In the genomic region with DNA sequence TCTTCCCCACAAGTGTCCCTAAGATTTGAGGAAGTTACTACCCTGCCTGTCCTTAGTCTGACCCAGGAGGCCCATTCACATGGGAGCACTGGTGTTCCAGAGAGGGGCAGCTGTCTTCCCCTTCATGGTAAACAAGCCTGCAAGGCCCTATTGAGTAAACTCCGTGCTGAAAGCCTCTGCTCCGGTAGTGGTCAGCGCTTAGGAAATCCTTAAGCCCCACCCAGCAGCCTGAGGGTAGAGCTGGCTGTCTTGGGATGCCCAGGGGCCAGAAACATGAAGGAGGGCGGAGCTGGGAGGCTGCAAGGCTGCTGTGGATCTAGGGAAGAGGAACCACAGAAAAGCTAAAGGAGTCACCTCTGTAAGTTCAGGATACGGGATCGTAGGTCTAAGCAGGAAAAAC, we compare ENCODE assay signal across 9 mouse cellular contexts. TPM values are rescaled to one million over a fixed set of nuclear protein-coding genes. Genes with fewer than 3 reads are reported as not detected.
A peak's percentile ranks its signal among the peaks of the same experiment; 100 is the strongest.
DNase-seq lines count a peak whose midpoint lies in the region; ATAC-seq lines count a peak whose summit lies in the region.
"Had no signal": no experiment of that assay in that cellular context is flagged by ENCODE, and none has a peak within 500 bp of the region (broad histone marks: within the 10 kb centered on the region; RNA-seq: fewer than 3 reads in every experiment).

No protein-coding gene starts in this region.

- peak overlapping the region; percentile 53 for H3K4me2 ChIP-seq in heart, embryonic 14.5 days (ENCODE audit: low read length)
- peak overlapping the region; percentile 90 for H3K4me2 ChIP-seq in liver, embryonic 13.5 days
- H3K4me2 ChIP-seq in midbrain, embryonic 15.5 days, result no peak overlapping the region
- H3K4me2 ChIP-seq: embryonic facial prominence, embryonic 15.5 days had no signal

- H3K9me3 ChIP-seq in heart, embryonic 14.5 days (ENCODE audit: control insufficient read depth, low read length), result no peaks in the 10 kb centered on the region
- H3K9me3 ChIP-seq in liver, embryonic 13.5 days (replicated peaks), result no peaks in the 10 kb centered on the region
- H3K9me3 ChIP-seq in midbrain, embryonic 15.5 days, result no peaks in the 10 kb centered on the region
- H3K9me3 ChIP-seq: embryonic facial prominence, embryonic 15.5 days had no signal

- peaks cover 7% of the 10 kb centered on the region; the same call in 1 of the 2 replicates for H3K27me3 ChIP-seq in heart, embryonic 14.5 days (ENCODE audit: control insufficient read depth, insufficient read depth, low read length)
- no peaks in the 10 kb centered on the region for H3K27me3 ChIP-seq in liver, embryonic 13.5 days
- peaks cover 15% of the 10 kb centered on the region for H3K27me3 ChIP-seq in midbrain, embryonic 15.5 days (replicated peaks)

- DNase-seq in adrenal gland, adult (ENCODE audit: inconsistent age in 2 of 2, low spot score in 1 of 2), result peak; percentile 46 to 75
- DNase-seq in adrenal gland, postnatal 4 days (ENCODE audit: low spot score in 2 of 2), result no peak
- DNase-seq in adrenal gland, adult 8-10 months, result peak; percentile 51
- no peak for DNase-seq in liver, embryonic 13.5 days
- DNase-seq in spleen, postnatal 36 days (ENCODE audit: low spot score in 2 of 2), result peak; percentile 38 to 64
- DNase-seq in cerebellum, adult 18-20 months, result no peak

- no peak for ATAC-seq in heart, embryonic 14.5 days (ENCODE audit: insufficient number of reproducible peaks, insufficient read depth, low FRiP score, low read depth)
- ATAC-seq in liver, embryonic 13.5 days (ENCODE audit: low read depth), result no peak
- ATAC-seq in midbrain, embryonic 15.5 days (replicated peaks), result no peak

- no peak overlapping the region for H3K9ac ChIP-seq in heart, embryonic 14.5 days (ENCODE audit: low read length)
- peak overlapping the region; percentile 87 for H3K9ac ChIP-seq in liver, embryonic 13.5 days
- no peak overlapping the region for H3K9ac ChIP-seq in midbrain, embryonic 15.5 days
- H3K9ac ChIP-seq: embryonic facial prominence, embryonic 15.5 days had no signal

- no peak overlapping the region for H3K4me3 ChIP-seq in heart, embryonic 14.5 days (ENCODE audit: control insufficient read depth in 1 of 2, insufficient read depth in 1 of 2, low read depth in 1 of 2, low read length in 2 of 2)
- H3K4me3 ChIP-seq in liver, embryonic 13.5 days (replicated peaks), result peak overlapping the region; percentile 75
- H3K4me3 ChIP-seq in midbrain, embryonic 15.5 days, result no peak overlapping the region
- H3K4me3 ChIP-seq: embryonic facial prominence, embryonic 15.5 days had no signal

- no peak overlapping the region for H3K27ac ChIP-seq in heart, embryonic 14.5 days (replicated peaks in 1 of 2; ENCODE audit: control insufficient read depth in 1 of 2, insufficient read depth in 1 of 2, low read depth in 2 of 2, low read length in 2 of 2)
- H3K27ac ChIP-seq in liver, embryonic 13.5 days, result peak overlapping the region; percentile 94
- H3K27ac ChIP-seq in midbrain, embryonic 15.5 days, result no peak overlapping the region

- peaks cover 20 to 24% of the 10 kb centered on the region in 2 experiments for H3K4me1 ChIP-seq in heart, embryonic 14.5 days (ENCODE audit: control insufficient read depth in 2 of 2, insufficient read depth in 2 of 2, low read length in 2 of 2)
- peaks cover 76% of the 10 kb centered on the region for H3K4me1 ChIP-seq in liver, embryonic 13.5 days (replicated peaks)
- peaks cover 21% of the 10 kb centered on the region for H3K4me1 ChIP-seq in midbrain, embryonic 15.5 days

- 50% methylated on average over 6 of the region's 6 CpGs for WGBS in heart, embryonic 14.5 days
- 27% methylated on average over 6 of the region's 6 CpGs for WGBS in liver, embryonic 13.5 days (ENCODE audit: insufficient replicate concordance)
- 40% methylated on average over 6 of the region's 6 CpGs for WGBS in midbrain, embryonic 15.5 days

- H3K36me3 ChIP-seq in heart, embryonic 14.5 days (ENCODE audit: control insufficient read depth, insufficient read depth, low read length), result no peaks in the 10 kb centered on the region
- H3K36me3 ChIP-seq in liver, embryonic 13.5 days, result no peaks in the 10 kb centered on the region
- H3K36me3 ChIP-seq in midbrain, embryonic 15.5 days (replicated peaks), result no peaks in the 10 kb centered on the region
- H3K36me3 ChIP-seq: embryonic facial prominence, embryonic 15.5 days had no signal

RNA-seq across cellular contexts. Expression of a gene that starts 2.4 kb away (rescaled TPM):
- 10 to 100 TPM; 15.7 to 16.5 TPM for total RNA-seq in adrenal gland, postnatal 4 days (2021)
- 10 to 100 TPM; 14.4 to 33.1 (median 23.2) TPM for total RNA-seq in adrenal gland, adult 8-10 months (2022)
- polyA plus RNA-seq in heart, embryonic 14.5 days (2014; fragmentation: Nextera tagmentation; extraction: Ambion mirVana), result 2.3 and 2.7 TPM in 2 replicates
- 3.7 and 4.9 TPM in 2 replicates for polyA plus RNA-seq in liver, embryonic 13.5 days (2015; fragmentation: Nextera tagmentation; extraction: Ambion mirVana)
- polyA plus RNA-seq in midbrain, embryonic 15.5 days (2015; fragmentation: Nextera tagmentation; extraction: Ambion mirVana), result 2.5 and 3.0 TPM in 2 replicates

RNA-seq across cellular contexts. Expression of a gene that starts 50.5 kb away (rescaled TPM):
- not detected for total RNA-seq in adrenal gland, postnatal 4 days (2021)
- not detected for total RNA-seq in adrenal gland, adult 8-10 months (2022)
- not detected in 2 replicates for polyA plus RNA-seq in heart, embryonic 14.5 days (2014; fragmentation: Nextera tagmentation; extraction: Ambion mirVana)
- polyA plus RNA-seq in liver, embryonic 13.5 days (2015; fragmentation: Nextera tagmentation; extraction: Ambion mirVana), result not detected in 2 replicates
- polyA plus RNA-seq in midbrain, embryonic 15.5 days (2015; fragmentation: Nextera tagmentation; extraction: Ambion mirVana), result 8.9 and 11.0 TPM in 2 replicates

Comparison
In these comparisons a context has a peak if more than half of its experiments do, and no peak if none do; other contexts are left out.
1. DNase-seq: peak in adrenal gland, adult (2 of 2), adrenal gland, adult 8-10 months (single experiment) and spleen, postnatal 36 days (2 of 2); none in adrenal gland, postnatal 4 days (0 of 2), liver, embryonic 13.5 days (single experiment) and cerebellum, adult 18-20 months (0 of 2).